Mouse (Mus musculus) A20 (cell line): ENCODE measurements at regions not wholly inside any gene's neighbourhood (a gene's known extent, or its start where the extent isn't known, plus 50 kb on each side); places are given as distances from the start of the nearest gene placed in this dataset.

Experiments used
- DNase-seq: peaks from one replicate; pipeline ENCODE4 v3.0.0-alpha.2; 2011; ENCODE audit warnings: low read depth, low spot score

DNA sequence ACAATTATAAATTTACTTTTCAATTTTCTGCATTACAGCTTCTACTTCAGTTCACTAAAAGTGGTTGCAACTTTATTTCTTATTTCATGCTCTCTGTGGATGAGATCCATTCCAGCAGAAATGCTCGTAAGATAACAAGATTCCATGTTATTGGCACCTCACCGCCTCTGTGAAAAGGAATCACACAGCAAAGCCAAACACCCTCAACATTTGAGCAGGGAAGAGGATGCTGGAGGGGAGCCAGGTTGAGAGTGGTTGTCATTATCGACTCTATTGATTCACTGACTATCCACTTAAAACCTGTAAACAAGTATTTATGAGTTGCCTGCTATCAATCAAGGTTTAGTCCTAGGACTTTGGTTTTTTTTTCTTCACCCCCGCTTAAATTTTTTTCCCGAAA lies 261.1 kb upstream of the Ccdc54 start:
- DNase-seq, result no peak

DNA sequence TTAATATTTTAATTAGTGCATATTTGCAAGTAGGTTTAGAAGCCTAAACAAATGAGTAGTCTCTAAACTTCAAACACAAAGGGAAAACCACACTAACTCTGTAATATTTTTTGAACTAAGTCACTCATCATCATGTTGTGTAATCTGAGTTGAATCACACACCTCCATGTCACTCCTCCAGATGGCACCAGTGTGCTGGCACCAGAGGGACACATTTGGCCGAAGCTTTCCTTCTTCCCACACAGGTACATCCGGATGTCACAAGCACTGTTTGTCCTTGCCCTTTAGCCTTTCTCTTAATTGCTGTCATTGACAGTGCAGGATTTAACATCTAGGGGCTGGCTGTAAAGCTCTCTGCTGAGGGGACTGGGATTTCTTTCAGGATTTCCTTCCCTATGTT lies 256.7 kb upstream of the Ccdc54 start:
- DNase-seq, result no peak

- no peak for DNase-seq
Observed at GRCm38 (mm10) chr16:50846505-50846904, 255.6 kb upstream of the Ccdc54 start.

DNA sequence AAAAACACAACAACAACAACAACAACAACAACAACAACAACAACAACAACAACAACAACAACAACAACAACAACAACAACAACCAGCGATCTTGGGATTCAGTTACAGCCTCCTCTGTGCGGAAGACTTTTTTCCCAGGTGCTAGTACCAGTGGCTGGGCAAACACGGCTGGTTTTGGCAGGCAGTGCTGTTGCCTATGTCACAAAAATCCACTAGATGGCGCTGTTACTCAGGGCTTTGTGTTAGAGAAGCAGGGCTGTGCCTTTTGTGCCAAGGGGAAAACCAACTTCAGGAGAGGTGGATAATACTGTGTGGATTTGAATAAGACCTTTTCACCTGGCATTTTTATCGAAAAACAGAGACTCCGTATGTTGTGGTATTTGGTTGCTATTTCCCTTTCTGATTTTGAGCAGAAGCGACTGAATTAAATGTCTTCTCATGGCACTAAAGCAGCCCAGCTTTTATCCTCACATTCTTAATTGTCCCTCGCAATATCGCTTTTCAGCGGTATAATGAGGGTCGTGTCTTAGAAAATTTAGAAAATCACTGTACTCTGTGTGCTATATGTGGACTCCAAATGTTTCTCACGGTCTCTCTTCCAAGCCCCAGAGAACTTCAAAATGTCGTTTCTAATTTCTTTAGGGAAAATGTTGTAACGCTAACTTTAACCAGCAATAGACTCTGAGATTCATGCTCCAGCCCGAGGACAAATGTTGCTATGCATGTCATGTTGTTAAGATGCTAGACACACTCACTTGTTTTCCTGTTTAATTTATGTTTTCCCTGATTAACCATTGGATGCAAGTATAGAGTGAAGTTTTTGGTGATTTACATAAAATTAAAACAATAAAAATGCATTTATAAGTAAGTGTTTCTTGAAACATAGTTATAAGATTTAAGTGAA lies 251.0 kb upstream of the Ccdc54 start:
- peak; percentile 72 for DNase-seq

DNA sequence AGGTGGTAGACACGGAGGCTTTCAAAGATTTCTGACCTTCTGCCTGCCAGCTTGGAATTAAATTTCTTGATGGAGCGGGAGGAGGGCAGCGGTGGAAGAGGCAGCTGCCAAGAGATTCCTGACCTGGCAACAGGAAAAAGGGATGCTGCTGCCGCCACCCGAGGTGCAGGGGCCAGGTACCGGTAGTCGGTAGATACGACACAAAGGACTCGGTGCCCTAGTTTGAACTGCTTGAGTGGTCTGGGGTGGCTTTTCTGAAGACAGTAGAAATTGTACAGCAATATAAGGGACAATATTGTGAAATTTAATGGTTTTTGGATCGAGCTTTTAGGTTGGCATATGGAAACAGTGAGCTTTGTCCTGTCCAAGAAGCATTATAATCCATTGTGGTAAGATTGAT lies 250.3 kb upstream of the Ccdc54 start:
- DNase-seq, result no peak

DNA sequence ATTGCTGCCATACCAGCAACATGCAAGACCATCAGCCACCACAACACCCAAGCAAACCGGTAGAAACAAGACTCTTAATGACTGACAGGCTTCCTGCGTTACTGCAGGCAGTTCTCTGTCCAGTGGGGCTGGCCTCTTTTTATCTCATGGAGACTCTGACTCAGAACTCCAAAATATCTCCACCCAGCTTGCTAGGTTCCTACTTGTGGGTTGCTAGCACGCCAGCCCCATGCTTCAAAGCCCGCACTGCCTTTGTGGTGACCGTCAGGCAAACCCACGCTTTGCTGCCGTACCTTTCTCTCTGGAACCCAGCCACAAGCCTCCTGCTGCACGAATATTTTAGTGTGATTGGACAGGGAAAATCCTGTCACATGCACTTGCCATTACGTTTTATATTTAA lies 248.7 kb upstream of the Ccdc54 start:
- DNase-seq, result no peak

DNA sequence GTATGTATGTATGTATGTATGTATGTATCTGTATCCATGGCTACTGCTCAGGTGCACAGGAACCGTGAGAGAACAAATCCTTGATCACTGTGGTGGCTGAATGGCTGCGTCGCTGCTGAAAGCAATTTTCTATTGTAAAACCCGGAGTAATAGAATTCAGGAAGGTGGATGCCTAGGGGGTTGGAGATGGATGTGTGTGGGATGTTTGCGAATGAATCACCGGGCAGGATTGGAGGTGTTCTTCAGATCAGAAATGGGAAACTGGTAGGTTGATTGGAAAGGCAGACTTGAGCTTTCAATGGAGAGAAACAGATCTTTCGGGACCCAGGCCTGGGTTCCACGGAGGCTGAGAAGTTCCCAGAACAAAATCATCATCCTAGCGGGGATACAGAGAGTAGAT lies 246.5 kb upstream of the Ccdc54 start:
- DNase-seq, result no peak

GRCm38 (mm10) chr16:50836457-50836856 lies 245.5 kb upstream of the Ccdc54 start:
- no peak for DNase-seq

DNA sequence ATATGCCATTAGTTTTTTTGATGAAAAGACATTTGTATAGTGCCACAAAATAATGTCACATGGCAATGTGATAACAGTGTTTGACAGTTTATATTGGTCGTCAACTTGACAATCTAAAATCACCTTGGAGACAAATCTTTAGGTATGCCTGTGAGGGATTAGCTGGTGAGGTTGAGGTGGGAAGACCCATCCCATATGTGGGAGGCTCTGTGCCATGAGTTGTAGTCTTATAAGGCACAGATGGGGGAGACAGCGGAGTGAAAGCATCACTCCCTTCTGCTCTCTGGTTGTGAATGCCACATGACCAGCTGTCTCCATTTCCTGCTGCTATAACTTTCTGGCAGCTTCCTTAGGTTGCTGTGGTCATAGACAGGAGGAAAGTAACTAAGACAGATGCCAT lies 242.4 kb upstream of the Ccdc54 start:
- no peak for DNase-seq

GRCm38 (mm10) chr16:50822352-50822751 lies 231.4 kb upstream of the Ccdc54 start:
- no peak for DNase-seq

DNA sequence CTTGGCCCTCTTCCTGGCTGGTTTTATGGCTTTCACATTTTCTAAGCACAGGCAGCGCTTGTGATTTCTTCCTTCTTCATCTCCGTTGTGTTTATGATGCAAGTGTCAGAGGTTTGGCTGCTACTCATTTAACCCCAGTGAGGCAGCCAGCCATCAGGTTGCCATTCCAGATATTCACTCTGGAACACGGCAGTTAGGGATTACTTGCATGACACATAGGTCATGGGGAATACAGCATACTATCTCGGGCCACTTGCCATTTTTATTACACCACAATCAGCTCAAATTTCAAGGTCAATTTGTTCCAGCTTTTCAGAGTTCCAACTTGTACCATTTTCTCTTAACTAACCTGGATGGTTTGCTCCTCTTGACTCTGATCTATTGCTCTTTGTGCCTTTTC lies 223.7 kb upstream of the Ccdc54 start:
- DNase-seq, result no peak

DNA sequence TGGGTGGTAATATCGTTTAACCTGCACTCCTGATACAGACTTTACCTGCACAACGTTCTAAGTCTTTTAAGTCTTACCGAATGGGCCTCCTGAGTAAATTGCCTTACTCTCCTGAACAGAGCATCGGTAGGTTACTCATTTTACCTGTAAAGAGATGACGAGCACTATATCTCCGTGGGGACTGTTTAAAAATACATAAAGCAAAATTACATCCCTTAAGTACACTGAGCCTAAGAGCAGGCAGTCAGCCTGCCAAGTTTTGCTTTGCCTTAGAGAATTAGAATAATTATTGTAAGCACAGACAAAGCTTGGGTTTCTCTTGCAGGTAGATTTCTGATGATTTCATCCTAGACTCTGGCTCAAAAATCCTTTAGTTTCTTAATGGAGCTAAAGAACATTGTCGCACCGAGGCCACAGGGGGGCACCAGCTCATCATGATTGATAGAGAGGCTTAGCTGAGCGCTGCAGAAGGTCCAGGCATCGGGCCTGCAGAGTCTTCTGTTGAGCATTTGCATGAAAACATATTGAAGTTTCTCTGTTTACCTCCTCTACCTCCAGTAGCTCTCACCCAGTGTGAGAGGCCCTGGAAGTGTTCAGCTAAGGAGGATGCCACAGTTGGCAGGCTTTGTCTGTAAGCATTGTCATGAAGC lies 208.3 kb upstream of the Ccdc54 start:
- peak; percentile 65 for DNase-seq

DNA sequence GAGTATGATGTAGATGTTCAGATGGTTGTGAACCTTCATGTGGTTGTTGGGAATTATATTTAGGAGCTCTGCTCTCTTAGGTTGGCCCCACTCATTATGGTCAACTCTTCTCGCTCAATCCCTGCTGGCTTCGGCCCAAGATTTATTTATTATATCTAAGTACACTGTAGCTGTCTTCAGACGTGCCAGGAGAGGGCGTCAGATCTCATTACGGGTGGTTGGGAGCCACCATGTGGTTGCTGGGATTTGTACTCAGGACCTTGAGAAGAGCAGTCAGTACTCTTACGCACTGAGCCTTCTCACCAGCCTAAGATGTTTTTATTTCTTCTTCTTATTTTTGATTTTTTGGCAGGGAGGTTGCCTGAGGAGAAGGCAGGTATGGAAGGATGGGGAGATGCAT lies 207.1 kb upstream of the Ccdc54 start:
- no peak for DNase-seq

GRCm38 (mm10) chr16:50792960-50793359 lies 202.0 kb upstream of the Ccdc54 start:
- DNase-seq, result no peak

- DNase-seq, result no peak
Observed at GRCm38 (mm10) chr16:50792506-50792905, 201.6 kb upstream of the Ccdc54 start.

DNA sequence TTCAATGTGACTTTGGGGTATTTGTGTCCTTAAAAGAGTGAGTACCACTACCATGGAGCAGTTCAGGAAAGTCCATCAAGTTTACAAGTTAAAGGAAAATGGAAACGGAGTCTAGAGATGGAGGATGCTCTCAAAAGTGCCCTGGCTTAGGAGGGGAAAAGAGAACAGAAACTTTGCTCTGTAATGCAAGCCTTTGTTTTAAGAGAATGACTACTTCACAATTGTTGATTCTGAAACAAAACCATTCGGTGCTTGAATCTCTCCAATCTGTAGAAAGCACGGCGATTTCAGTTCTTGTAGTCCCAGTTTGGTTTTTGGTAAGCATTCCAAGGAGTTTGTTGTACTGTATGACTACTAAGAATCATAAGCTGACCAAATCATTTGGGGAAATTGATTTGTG lies 197.7 kb upstream of the Ccdc54 start:
- DNase-seq, result no peak

DNA sequence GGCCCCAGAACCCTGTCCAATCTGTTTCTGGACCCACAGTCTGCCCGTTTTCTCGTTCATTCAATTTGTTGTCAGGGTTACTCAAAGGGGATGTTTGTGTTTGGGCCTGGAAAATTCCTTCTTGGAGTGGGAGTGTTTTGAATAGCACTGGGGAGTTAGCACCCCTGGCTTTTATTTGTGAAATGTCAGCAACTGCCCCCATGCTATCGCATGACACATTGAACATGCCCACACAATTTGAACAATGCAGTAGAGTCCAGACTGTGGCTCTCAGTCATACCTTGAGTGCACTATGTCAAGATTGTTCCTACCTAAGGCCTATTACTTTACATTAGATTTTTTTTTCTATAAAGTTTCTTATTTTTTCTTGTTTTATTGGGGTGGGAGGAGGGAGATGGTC lies 195.2 kb upstream of the Ccdc54 start:
- no peak for DNase-seq

GRCm38 (mm10) chr16:50785384-50785783 lies 194.4 kb upstream of the Ccdc54 start:
- no peak for DNase-seq

DNA sequence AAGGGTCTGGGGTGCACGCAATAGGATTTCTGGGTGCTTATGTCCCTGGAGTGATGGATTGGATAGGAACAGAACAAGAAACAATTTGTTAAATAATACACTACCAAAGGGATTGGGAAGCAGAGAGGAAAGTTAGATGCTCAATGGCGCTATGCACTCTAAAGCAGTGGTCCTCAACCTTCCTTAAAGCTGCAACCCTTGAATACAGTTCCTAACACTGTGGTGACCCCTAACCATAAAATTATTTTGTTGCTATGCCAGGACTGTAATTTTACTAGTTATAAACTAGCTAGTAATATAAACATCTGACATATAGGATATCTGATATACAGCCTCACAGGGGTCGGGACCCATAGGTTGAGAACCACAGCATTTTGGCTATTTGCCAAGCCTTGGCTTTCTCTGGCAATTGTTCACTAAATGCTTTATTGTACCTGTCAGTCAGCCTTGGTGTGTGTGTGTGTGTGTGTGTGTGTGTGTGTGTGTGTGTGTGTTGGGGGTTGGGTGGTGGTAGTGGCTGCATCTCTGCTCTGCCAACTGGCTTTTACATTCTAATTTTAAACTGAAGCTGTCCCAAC lies 193.8 kb upstream of the Ccdc54 start:
- no peak for DNase-seq

DNA sequence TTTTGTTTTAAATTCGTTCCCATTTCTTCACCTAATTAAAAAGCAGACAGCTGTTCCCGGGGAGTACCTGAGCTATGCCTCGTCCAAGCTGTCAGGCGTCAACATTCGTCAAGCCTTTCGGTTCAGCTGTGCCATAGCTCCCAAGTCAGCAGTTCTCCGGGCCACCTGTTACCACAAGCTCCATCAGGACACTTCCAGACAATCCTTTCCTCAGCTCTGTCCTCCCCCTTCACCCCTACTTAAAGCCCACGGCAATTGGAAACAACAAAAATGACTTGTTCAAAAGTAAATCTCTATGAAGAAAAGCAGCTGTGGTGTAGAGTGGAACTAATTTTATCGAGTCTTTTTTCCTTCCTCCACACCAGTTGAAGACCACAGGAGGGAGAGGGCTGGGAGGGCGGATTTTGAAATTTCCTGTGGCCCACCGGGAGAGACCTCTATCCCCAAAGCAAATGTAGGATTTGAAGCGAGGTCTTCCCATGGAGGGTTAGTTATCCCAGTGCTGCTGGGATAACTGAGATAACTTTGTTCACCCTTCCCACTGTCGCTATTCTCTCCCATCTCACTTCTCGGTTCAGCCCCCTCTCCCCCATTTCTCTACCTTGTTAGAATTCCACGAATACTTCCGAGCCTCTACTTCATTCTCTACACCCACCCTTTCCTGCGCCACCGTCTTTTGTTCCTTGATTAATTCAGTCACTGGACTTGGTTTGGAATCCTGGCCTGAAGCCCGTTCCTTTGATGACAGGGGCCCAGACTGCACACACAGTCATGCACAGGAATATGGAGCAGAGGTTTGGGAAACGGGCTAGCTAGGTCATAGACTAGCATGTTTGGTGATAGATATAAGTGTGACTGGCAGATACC lies 193.1 kb upstream of the Ccdc54 start:
- no peak for DNase-seq

GRCm38 (mm10) chr16:50783240-50783639 lies 192.3 kb upstream of the Ccdc54 start:
- no peak for DNase-seq
